Mouse (Mus musculus): ENCODE data around the gene Fam135a. TPM values are rescaled to one million over a fixed set of nuclear protein-coding genes. Genes with fewer than 3 reads are reported as not detected.
A peak's percentile ranks its signal among the peaks of the same experiment; 100 is the strongest.

Fam135a gene
- total RNA-seq, 2 experiments from 2014 or later, result 24.8 to 29.0 TPM

DNA sequence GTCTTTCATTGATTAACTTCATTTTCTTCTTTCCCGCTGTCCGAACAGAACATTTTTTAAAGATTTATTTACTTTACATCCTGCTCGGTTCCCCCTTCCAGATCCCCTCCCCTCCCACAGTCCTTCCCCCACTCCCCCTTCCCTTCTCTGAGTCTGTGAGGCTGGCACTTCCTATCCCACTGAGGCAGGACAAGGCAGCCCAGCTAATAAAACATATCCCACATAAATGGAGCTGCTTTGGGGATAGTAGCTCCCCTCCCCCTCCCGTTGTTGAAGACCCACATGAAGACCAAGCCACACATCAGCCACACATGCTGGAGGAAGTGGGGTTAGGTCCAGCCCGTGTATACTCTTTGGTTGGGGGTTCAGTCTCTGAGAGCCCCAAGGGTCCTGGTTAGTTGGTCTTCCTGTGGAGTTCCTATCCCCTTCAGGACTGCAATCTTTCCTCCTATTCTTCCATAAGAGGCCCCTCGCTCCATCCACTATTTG is 773 bp upstream of the Fam135a start:
- peak overlapping the region; percentile 94 for H3K27ac ChIP-seq
- TF ChIP-seq CTCF (conservative IDR thresholded peaks at IDR 0.05), result no peak
- peak overlapping the region; percentile 96 for H3K4me3 ChIP-seq
- no peak for DNase-seq (ENCODE audit: low spot score in 2 of 2)

DNA sequence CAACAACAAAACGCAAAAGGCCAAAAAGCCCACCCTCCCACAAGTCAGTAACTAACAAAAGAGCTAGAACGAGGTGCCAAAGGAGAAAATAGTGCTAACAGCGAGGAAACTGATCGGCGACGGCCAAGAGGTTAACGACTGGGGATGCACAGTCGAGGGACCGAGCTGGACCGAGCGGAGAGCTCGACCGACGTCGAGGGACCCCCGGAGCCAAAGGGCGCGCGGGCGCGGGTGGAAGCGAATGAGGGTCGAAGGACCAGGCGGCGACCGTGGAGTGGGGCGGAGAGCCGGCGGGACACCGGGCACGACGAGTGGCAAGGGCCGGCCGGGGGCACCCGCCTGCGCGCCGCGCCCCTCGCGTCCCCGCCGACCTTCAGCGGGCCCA is 608 bp downstream of the Fam135a start:
- DNase-seq (ENCODE audit: low spot score in 2 of 2), result no peak

DNA sequence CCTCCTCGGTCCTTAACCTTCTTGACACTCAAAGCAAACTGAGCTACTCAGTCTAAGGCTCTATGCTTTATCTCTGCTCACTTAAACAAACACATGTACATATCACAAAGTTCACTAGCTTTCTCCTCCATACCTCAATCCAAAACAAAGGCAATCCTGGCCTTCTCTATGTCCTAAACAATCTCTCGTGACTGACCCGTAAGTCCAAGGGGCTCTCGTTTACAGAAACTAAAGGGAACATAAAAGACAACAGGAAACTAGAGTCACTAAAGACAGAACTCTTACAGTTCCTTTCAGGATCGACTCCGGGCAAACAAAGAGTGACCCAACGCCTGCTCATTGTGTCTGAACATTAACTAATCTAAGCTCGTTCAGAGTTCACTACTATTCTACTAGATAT is 2.6 kb downstream of the Fam135a start:
- H3K27ac ChIP-seq, result no peak overlapping the region

More for the DNA sequence above, 608 bp downstream of the Fam135a start:
- H3K4me3 ChIP-seq, result peak overlapping the region; percentile 96
- H3K27ac ChIP-seq, result peak overlapping the region; percentile 94
- no peak for TF ChIP-seq CTCF (conservative IDR thresholded peaks at IDR 0.05)

GRCm38 (mm10) chr1:24092414-24092813 is 7.7 kb downstream of the Fam135a start:
- DNase-seq (ENCODE audit: low spot score in 2 of 2), result no peak
- Histone ChIP-seq H3K27ac (no peak overlapping the region), H3K4me3 (no peak overlapping the region)
- TF ChIP-seq CTCF (conservative IDR thresholded peaks at IDR 0.05), result no peak

More for the DNA sequence above, 2.6 kb downstream of the Fam135a start:
- DNase-seq (ENCODE audit: low spot score in 2 of 2), result no peak
- no peak overlapping the region for H3K4me3 ChIP-seq
- no peak for TF ChIP-seq CTCF (conservative IDR thresholded peaks at IDR 0.05)

DNA sequence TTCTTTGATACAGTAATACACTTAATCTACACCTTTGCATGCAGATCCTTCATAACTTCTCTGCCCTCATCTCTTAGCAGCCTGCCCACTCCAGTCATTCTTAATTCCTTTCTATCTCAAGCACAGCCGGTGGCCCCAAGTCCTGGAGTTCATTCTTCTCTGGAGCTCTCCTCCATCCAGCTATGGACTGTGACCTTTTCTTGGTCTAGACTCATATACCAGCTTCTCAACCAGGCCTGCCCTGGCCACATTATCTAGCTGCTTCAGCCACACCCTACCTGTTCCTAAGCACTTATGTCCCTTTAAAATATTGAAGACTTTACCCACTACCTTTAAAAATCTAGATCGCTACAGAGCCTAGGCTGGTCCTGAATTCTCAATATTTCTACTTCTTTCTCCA is 9.5 kb downstream of the Fam135a start:
- H3K4me3 ChIP-seq, result no peak overlapping the region
- TF ChIP-seq CTCF (conservative IDR thresholded peaks at IDR 0.05), result no peak
- H3K27ac ChIP-seq, result no peak overlapping the region
- DNase-seq (ENCODE audit: low spot score in 2 of 2), result no peak

GRCm38 (mm10) chr1:24090094-24090493 is 10.0 kb downstream of the Fam135a start:
- no peak for TF ChIP-seq CTCF (conservative IDR thresholded peaks at IDR 0.05)
- no peak overlapping the region for H3K27ac ChIP-seq
- H3K4me3 ChIP-seq, result no peak overlapping the region
- DNase-seq (ENCODE audit: low spot score in 2 of 2), result no peak

- H3K4me3 ChIP-seq, result no peak overlapping the region
- H3K27ac ChIP-seq, result no peak overlapping the region
- TF ChIP-seq CTCF (conservative IDR thresholded peaks at IDR 0.05), result no peak
- no peak for DNase-seq (ENCODE audit: low spot score in 2 of 2)
These were observed 14.0 kb downstream of the Fam135a start for GRCm38 (mm10) chr1:24086176-24086575.

- H3K27ac ChIP-seq, result no peak overlapping the region
- TF ChIP-seq CTCF (conservative IDR thresholded peaks at IDR 0.05), result no peak
- peak; percentile 13 to 47 for DNase-seq (ENCODE audit: low spot score in 2 of 2)
- H3K4me3 ChIP-seq, result no peak overlapping the region
These were observed 25.7 kb downstream of the Fam135a start for GRCm38 (mm10) chr1:24074396-24074795.

DNA sequence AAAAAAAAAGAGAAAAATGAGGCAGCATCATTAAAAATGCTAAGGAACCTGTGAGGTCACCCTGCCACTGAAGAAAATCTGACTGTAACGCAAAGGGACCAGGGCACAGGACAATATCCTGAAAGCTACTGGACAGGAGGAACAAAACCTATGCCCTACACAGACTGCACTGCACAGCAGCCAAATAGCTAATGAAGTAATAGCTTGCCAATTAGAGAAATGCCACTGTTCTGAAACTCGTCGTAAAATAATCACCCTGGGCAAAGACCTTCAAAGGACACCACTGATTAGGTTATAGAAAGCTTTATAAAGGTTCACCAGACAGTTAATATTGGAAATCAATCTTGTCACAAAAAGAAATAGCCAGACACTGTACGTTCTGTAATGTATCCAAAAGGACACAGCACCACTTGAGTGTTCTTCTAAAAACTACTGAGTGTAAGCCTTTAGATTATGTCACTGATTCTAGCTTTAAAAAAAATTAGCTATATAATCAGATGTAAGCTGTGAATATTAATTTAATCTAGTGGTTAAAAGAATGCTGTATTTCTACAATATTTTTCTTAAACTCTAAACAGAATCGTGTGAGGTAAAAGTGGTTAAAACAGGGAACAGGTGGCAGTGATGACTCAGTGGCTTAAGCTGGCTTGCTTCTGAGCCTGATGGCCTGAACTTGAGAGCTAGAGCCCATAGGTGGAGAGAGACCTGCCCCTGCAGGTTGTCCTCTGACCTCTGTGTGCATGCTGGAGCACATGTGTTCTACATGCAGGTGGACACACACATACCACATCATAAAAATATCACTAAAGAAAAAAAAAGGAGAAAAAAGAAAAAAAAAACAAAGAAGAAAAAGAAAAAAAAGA is 26.5 kb downstream of the Fam135a start:
- no peak for DNase-seq (ENCODE audit: low spot score in 2 of 2)
- TF ChIP-seq CTCF (conservative IDR thresholded peaks at IDR 0.05), result no peak
- H3K27ac ChIP-seq, result no peak overlapping the region
- H3K4me3 ChIP-seq, result no peak overlapping the region

DNA sequence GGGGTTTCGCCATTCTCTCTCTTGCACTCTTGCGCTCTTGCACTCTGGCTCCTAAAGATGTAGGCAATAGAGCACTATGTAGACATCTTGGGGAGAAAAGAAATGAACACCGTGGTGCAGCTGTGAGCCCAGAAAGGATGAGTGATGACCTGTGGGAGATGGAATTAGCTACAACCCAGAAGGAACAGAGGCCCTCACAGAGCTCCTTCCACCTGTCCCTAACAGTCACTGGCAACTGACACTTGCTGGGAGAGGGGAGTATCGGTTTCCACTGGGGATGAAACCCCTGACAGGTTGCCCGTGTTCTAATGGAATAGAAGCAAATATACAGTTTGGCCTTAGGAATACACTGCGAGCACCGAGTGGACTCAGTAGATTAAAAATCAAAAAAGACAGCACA is 31.3 kb downstream of the Fam135a start:
- no peak for TF ChIP-seq CTCF (conservative IDR thresholded peaks at IDR 0.05)
- no peak for DNase-seq (ENCODE audit: low spot score in 2 of 2)
- Histone ChIP-seq H3K4me3 (no peak overlapping the region), H3K27ac (no peak overlapping the region)

DNA sequence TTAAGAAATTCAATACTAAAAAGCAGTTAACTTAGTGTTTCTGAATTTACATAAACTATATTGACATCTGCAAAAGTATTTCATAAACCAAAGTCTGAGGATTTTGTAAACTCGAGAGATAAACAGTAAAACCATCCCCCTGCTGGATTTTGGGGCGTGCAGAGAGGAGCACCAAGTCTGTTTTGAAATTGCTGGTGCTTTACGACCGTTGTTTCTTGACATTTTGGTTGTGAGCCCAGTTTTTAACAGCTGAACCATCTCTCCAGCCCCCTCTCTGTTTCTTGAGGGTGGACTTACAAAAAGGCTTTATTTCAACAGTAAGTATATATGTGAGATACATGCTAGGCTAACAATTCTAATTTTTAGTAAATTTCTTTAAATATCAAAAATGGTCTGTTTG is 33.4 kb downstream of the Fam135a start:
- TF ChIP-seq CTCF (conservative IDR thresholded peaks at IDR 0.05), result no peak
- Histone ChIP-seq H3K27ac (no peak overlapping the region), H3K4me3 (no peak overlapping the region)

DNA sequence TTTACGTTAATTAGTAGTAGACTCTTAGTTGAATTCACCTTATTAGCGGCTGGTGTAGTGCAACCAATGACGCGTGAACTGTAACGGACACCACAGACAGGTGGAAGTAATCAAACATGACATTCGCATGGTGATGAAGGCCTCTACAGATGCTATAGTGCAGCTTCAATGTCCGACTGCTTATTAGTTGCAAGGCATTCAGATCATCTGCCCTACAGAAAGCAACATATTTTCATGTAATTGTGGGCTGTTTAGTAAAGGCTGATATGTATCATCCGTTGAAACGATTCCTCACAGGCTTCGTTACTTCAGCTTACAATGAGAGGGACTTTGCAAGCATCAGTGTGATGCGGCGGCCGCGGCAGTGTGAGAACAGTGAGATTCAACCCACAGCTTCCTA is 44.4 kb downstream of the Fam135a start:
- H3K27ac ChIP-seq, result no peak overlapping the region
- DNase-seq (ENCODE audit: low spot score in 2 of 2), result no peak
- H3K4me3 ChIP-seq, result no peak overlapping the region
- no peak for TF ChIP-seq CTCF (conservative IDR thresholded peaks at IDR 0.05)

More for the DNA sequence above, 33.4 kb downstream of the Fam135a start:
- DNase-seq (ENCODE audit: low spot score in 2 of 2), result no peak

DNA sequence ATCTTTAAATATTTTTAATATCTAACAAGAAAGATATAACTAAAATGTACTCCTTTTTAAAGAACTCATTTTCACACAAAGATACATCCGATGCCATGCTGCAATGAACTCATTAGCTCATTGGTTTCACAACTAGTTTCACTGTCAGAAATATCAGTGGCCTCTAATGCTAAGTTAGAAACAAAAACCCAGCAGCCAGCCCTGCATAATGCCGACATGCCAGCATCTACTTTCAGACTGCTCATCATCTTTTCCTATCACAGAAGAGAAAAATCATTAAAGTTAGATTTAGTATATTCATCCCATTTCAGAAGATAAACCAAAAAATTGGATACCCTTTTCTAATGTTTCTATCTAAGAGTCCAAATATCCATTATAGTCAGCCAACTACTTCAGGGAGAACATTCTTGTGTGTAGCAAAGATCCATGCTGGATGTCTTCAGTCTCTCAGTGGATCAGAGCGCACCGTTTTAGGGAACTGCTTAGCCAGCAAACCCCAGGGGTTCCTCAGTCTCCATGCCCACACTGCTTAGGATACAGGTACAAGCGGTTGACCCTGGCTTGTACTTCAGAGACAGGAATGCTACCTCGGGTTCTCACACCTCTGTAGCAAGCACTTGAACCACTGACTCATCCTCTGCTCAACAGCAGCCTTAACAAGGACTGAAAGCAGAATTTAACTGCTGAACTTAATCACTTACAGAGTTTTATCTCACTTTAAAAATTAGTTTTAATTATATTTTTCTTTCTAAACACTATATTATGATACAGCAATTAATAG is 53.2 kb downstream of the Fam135a start:
- DNase-seq (ENCODE audit: low spot score in 2 of 2), result no peak
- no peak overlapping the region for H3K4me3 ChIP-seq
- no peak overlapping the region for H3K27ac ChIP-seq
- TF ChIP-seq CTCF (conservative IDR thresholded peaks at IDR 0.05), result no peak
